Mouse (Mus musculus) heart, postnatal 0 days (tissue): ENCODE measurements around the gene Pheta1.

Experiments
- CTCF ChIP-seq: IDR thresholded peaks from 2 replicates; pipeline ENCODE4 v1.5.1; 2016; ENCODE audit warnings: antibody characterized with exemption, control low read depth, low read depth
- EP300 ChIP-seq: IDR thresholded peaks from 2 replicates; pipeline ENCODE4 v1.6.1; 2016; ENCODE audit warnings: antibody characterized with exemption, low read depth

DNA sequence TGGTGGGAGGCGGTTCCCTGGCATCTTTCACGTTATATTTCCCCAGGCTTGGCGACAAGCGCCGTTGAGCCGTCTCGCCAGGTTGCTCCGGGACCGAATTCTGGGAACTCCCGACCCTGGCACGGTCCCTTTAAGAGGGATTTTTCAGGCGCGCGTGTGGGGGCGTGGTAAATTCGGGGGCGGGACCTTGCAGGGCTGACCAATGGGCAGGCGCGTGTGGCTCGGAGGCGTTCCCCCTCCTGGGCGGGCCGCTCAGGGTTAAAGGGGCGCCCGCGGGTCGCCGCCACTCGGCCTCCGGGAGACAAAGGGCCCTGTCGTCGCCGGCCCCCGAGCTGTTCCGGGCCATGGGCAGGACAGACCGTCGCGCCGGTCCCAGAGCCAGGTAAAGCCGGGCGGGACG lies at the start of gene Pheta1:
- TF ChIP-seq CTCF (no peak), EP300 (no peak)
